Mouse (Mus musculus): ENCODE results near the gene Kif21b. TPM values are rescaled to one million over a fixed set of nuclear protein-coding genes. Genes with fewer than 3 reads are reported as not detected.

The Kif21b gene
- polyA plus RNA-seq (2015; fragmentation: Nextera tagmentation; extraction: Ambion mirVana), result 32.3 and 37.1 TPM in 2 replicates

DNA sequence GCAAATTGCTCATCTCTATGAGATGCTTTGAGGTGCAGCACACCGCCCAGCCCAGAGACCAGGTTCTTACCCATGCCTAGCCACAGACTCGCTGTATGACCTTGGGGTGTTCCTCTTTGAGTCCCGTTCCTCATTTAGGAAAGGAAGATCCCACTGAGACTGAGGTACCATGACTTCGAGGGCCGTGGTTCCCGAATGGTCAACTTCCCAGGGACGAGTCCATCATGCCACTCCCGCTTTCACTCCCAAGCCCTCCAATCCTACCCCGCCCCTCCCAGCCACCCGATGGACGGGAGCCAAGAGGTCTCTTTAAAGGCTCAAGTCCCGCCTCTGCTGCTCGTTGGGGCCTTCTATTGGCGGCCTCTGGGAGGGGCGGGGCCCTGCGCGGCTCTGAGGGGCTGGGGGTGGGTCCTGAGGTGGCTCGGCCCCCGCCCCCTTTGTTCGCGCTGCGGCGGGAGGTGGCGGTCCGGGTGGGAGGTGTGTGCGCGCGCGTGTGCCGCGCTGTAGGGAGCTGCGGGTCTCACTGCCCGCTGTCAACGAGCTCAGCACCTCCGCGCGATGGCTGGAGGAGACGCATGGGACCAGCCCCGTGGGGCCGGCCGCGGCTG, at the start of gene Kif21b:
TSS of gene Kif21b (plus strand) at position 439 of the 608 bp plus-strand sequence.
- peak within 1 kb of the TSS; percentile 72 for H3K4me2 ChIP-seq
- WGBS, result under 1% methylated on average over 42 of the region's 42 CpGs
- ATAC-seq (ENCODE audit: low FRiP score), result peak; percentile 91
- H3K27ac ChIP-seq (replicated peaks), result peak within 1 kb of the TSS; percentile 95
- H3K4me3 ChIP-seq (replicated peaks), result peak within 1 kb of the TSS; percentile 94
- peak within 1 kb of the TSS; percentile 97 for H3K9ac ChIP-seq (replicated peaks)
- H3K9me3 ChIP-seq (replicated peaks), result no peaks in the 10 kb centered on the region
- H3K4me1 ChIP-seq, result peaks cover 65% of the 10 kb centered on the region
- H3K27me3 ChIP-seq (replicated peaks), result no peaks in the 10 kb centered on the region
- H3K36me3 ChIP-seq, result no peaks in the 10 kb centered on the region

GRCm38 (mm10) chr1:136085988-136086685, 45.1 kb upstream of the Kif21b start:
- no peaks in the 10 kb centered on the region for H3K36me3 ChIP-seq
- H3K9me3 ChIP-seq (replicated peaks), result no peaks in the 10 kb centered on the region; the same call in 1 of the 2 replicates
- no peaks in the 10 kb centered on the region for H3K4me1 ChIP-seq
- H3K4me3 ChIP-seq (replicated peaks), result no peak overlapping the region
- no peak overlapping the region for H3K4me2 ChIP-seq
- ATAC-seq (ENCODE audit: low FRiP score), result no peak
- H3K9ac ChIP-seq (replicated peaks), result no peak overlapping the region
- H3K27me3 ChIP-seq (replicated peaks), result no peaks in the 10 kb centered on the region
- WGBS, result 89% methylated on average over 3 of the region's 3 CpGs
- H3K27ac ChIP-seq (replicated peaks), result no peak overlapping the region

DNA sequence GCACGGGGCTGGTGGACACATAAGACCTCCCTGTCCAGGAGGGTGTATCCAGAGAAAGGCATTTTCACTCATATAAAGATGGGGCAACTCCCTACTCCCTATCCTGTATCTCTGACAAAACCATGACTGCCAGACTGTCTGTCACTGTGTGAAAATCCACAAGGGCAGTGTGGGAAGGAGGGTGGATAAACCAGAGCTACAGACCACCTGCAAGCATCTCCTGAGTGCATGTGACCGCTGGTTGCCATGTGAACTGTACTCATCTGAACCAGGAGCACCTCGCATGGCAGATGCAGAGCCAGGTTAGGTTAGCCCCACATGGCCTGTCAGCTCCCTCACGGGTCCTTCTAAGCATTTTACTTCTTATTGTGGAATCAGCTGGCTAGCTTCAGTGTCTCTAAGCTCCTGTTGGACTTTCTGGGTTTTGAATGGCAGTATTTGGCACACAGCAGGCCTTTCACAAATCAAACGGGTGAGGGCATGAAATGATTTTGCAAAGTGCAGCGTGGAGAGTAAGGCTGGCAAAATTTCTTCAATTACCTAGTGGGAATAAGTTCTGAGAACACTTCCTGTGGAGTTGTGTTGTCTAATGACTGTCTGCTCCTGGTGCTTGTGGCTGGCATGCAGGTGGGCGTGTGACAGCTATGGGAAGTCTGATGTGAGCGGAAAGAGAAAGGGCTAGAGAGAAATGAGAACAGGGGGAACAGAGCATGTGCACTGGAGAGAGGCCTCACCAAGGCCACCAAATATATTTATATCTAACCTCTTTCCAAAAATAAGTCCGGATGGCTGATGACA, 41.6 kb upstream of the Kif21b start:
- H3K9me3 ChIP-seq (replicated peaks), result no peaks in the 10 kb centered on the region
- H3K4me3 ChIP-seq (replicated peaks), result no peak overlapping the region
- no peaks in the 10 kb centered on the region for H3K4me1 ChIP-seq
- H3K36me3 ChIP-seq, result no peaks in the 10 kb centered on the region
- no peak for ATAC-seq (ENCODE audit: low FRiP score)
- H3K9ac ChIP-seq (replicated peaks), result no peak overlapping the region
- H3K27ac ChIP-seq (replicated peaks), result no peak overlapping the region
- H3K4me2 ChIP-seq, result no peak overlapping the region
- 77% methylated on average over 9 of the region's 9 CpGs for WGBS
- no peaks in the 10 kb centered on the region for H3K27me3 ChIP-seq (replicated peaks)

- Histone ChIP-seq H3K4me2 (no peak overlapping the region), H3K9ac (replicated peaks) (no peak overlapping the region), H3K27me3 (replicated peaks) (no peaks in the 10 kb centered on the region), H3K27ac (replicated peaks) (no peak overlapping the region), H3K4me3 (replicated peaks) (no peak overlapping the region), H3K36me3 (no peaks in the 10 kb centered on the region), H3K4me1 (no peaks in the 10 kb centered on the region), H3K9me3 (replicated peaks) (no peaks in the 10 kb centered on the region)
- ATAC-seq (ENCODE audit: low FRiP score), result no peak
- WGBS, result 73% methylated on average over 3 of the region's 3 CpGs
Measured at GRCm38 (mm10) chr1:136093726-136094125, 37.5 kb upstream of the Kif21b start.

- no peak for ATAC-seq (ENCODE audit: low FRiP score)
- Histone ChIP-seq H3K9me3 (replicated peaks) (no peaks in the 10 kb centered on the region), H3K36me3 (no peaks in the 10 kb centered on the region), H3K27ac (replicated peaks) (no peak overlapping the region), H3K4me3 (replicated peaks) (no peak overlapping the region), H3K9ac (replicated peaks) (no peak overlapping the region), H3K4me2 (no peak overlapping the region), H3K27me3 (replicated peaks) (no peaks in the 10 kb centered on the region), H3K4me1 (no peaks in the 10 kb centered on the region)
- WGBS, result 80% methylated on average over 5 of the region's 5 CpGs
Measured at GRCm38 (mm10) chr1:136094807-136095206, 36.4 kb upstream of the Kif21b start.

- Histone ChIP-seq H3K27me3 (replicated peaks) (no peaks in the 10 kb centered on the region; the same call in 1 of the 2 replicates), H3K9ac (replicated peaks) (no peak overlapping the region), H3K4me1 (peaks cover 24% of the 10 kb centered on the region), H3K9me3 (replicated peaks) (no peaks in the 10 kb centered on the region), H3K4me2 (no peak overlapping the region), H3K36me3 (no peaks in the 10 kb centered on the region), H3K4me3 (replicated peaks) (no peak overlapping the region), H3K27ac (replicated peaks) (no peak overlapping the region)
- 82% methylated on average over 4 of the region's 4 CpGs for WGBS
- ATAC-seq (ENCODE audit: low FRiP score), result no peak
Measured at GRCm38 (mm10) chr1:136102094-136102493, 29.1 kb upstream of the Kif21b start.

DNA sequence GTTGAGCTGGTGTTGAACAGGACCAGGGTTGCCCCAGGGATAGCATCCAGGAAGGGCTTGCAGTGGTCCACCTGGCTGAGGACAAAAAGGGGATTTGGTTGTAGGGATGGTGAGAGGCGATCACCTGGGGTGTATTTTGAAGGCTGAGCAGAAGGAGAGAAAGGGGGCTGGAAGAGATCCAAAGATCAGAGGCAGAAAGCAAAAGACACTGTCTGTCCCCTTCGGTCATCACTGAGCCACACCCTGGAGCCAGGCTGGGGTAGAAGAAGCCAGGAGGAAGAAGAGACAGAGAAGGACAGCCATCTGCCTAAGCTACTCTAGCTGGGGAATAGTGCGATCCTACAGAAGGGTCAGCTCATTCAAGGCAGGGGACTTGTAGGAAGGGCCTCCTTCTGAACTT, 28.6 kb upstream of the Kif21b start:
- no peak overlapping the region for H3K9ac ChIP-seq (replicated peaks)
- H3K36me3 ChIP-seq, result no peaks in the 10 kb centered on the region
- H3K27me3 ChIP-seq (replicated peaks), result no peaks in the 10 kb centered on the region; the same call in 1 of the 2 replicates
- H3K4me1 ChIP-seq, result peaks cover 24% of the 10 kb centered on the region
- no peak overlapping the region for H3K4me3 ChIP-seq (replicated peaks)
- no peak for ATAC-seq (ENCODE audit: low FRiP score)
- H3K4me2 ChIP-seq, result no peak overlapping the region
- H3K27ac ChIP-seq (replicated peaks), result no peak overlapping the region
- WGBS, result 93% methylated on average over 3 of the region's 3 CpGs
- H3K9me3 ChIP-seq (replicated peaks), result no peaks in the 10 kb centered on the region

DNA sequence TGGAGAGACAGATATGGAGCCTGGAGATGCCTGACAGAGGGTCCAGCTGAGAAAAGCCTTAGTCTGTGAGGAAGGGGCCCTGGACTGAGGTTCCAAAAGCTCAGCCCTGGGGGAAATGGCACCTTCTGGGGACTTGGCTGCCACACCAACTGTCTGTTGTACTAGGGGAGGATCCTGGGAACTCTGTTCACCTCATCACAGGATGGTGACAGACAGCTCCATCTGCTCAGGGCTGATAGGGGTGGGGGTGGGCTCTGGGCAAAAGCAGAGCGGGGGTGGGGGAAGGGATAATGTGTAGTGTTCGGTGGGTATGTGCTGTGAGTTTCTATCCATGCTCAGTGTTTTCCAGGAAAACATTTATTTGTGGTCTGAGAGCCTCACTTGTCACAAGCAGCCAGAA, 28.2 kb upstream of the Kif21b start:
- Histone ChIP-seq H3K4me3 (replicated peaks) (no peak overlapping the region), H3K9me3 (replicated peaks) (no peaks in the 10 kb centered on the region), H3K27ac (replicated peaks) (no peak overlapping the region), H3K4me1 (peaks cover 24% of the 10 kb centered on the region), H3K36me3 (no peaks in the 10 kb centered on the region), H3K4me2 (no peak overlapping the region), H3K9ac (replicated peaks) (no peak overlapping the region), H3K27me3 (replicated peaks) (no peaks in the 10 kb centered on the region; the same call in 1 of the 2 replicates)
- no peak for ATAC-seq (ENCODE audit: low FRiP score)
- WGBS, result 51% methylated on average over 2 of the region's 2 CpGs

DNA sequence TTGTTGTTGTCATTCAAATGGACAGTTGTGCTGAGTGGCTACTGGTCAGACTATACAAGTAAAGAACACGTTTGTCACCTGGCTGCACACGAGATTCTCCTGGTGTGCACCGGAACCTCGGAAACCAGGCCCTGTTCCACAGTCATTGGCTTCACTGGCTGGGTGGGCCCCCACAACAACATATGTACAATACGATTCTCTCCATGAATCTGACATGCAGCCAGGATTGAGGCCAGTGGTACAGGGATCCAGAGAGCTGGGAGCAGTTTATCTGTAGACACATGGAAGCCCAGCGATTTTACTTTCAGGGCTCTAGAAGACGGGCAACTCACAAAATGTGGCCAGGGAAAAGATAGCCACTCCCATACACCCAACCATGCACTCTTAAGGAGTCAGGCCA, 27.5 kb upstream of the Kif21b start:
- Histone ChIP-seq H3K9me3 (replicated peaks) (no peaks in the 10 kb centered on the region), H3K4me1 (peaks cover 24% of the 10 kb centered on the region), H3K4me3 (replicated peaks) (no peak overlapping the region), H3K27me3 (replicated peaks) (no peaks in the 10 kb centered on the region; the same call in 1 of the 2 replicates), H3K9ac (replicated peaks) (no peak overlapping the region), H3K4me2 (no peak overlapping the region), H3K27ac (replicated peaks) (no peak overlapping the region), H3K36me3 (no peaks in the 10 kb centered on the region)
- ATAC-seq (ENCODE audit: low FRiP score), result no peak
- WGBS, result 81% methylated on average over 7 of the region's 7 CpGs

GRCm38 (mm10) chr1:136104741-136105140, 26.4 kb upstream of the Kif21b start:
- H3K9me3 ChIP-seq (replicated peaks), result no peaks in the 10 kb centered on the region
- no peak overlapping the region for H3K27ac ChIP-seq (replicated peaks)
- no peak overlapping the region for H3K9ac ChIP-seq (replicated peaks)
- no peaks in the 10 kb centered on the region; the same call in 1 of the 2 replicates for H3K27me3 ChIP-seq (replicated peaks)
- H3K4me2 ChIP-seq, result no peak overlapping the region
- no peaks in the 10 kb centered on the region for H3K36me3 ChIP-seq
- H3K4me1 ChIP-seq, result peaks cover 24% of the 10 kb centered on the region
- ATAC-seq (ENCODE audit: low FRiP score), result no peak
- H3K4me3 ChIP-seq (replicated peaks), result no peak overlapping the region
- 15% methylated on average over 4 of the region's 4 CpGs for WGBS

DNA sequence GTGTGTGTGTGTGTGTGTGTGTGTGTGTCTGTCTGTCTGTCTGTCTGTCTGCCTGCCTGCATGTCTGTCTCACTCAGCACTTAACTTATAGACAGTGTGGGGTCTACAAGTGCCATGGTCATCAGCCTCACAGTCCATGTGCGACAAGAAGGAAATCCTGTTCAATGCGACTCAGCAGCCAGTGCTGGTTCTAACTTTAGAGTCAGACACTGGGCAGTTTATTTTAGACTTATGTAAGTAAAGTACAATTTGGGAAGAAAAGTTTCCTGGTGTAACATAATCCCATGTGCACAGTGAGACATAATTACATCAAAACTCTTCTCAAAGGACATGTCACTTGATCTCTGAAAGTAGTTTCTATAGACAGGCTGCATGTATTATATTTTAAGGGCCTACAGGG, 21.7 kb upstream of the Kif21b start:
- Histone ChIP-seq H3K27me3 (replicated peaks) (no peaks in the 10 kb centered on the region; the same call in 1 of the 2 replicates), H3K27ac (replicated peaks) (no peak overlapping the region), H3K4me3 (replicated peaks) (no peak overlapping the region), H3K9me3 (replicated peaks) (no peaks in the 10 kb centered on the region), H3K4me2 (no peak overlapping the region), H3K4me1 (peaks cover 11% of the 10 kb centered on the region), H3K36me3 (no peaks in the 10 kb centered on the region), H3K9ac (replicated peaks) (no peak overlapping the region)
- 86% methylated on average over 2 of the region's 2 CpGs for WGBS
- ATAC-seq (ENCODE audit: low FRiP score), result no peak

All from neural tube, embryonic 15.5 days (tissue).